Mouse (Mus musculus): ENCODE measurements around the gene Ggct. TPM values are rescaled to one million over a fixed set of nuclear protein-coding genes. Genes with fewer than 3 reads are reported as not detected.

The Ggct gene
- polyA plus RNA-seq, 1 experiment from 2014 or later: 4.8 TPM

- H3K36me3 ChIP-seq (ENCODE audit: insufficient read depth): no peaks in the 10 kb centered on the region
Observed at GRCm38 (mm10) chr6:54940126-54940525, 52.6 kb downstream of the Ggct start.

DNA sequence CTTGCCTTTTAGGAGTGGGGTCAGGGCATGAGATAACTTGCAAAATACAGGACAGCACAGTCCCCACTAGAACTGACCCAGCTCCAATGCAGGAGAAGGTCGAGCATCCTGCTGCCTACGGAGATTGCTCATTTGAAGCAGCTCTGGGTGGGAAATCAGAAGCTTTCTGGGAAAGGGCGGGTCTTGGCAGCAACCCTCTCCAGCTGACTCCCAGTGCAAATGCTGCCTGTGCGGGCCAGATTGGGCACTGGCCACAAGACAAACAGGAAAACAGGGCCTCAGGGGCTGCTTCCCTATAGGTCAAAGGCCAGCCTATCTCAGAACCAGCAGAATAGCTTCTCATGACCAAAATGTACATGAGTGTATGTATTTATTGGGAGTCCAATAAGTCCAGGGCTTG lies 53.1 kb downstream of the Ggct start:
- Histone ChIP-seq H3K27ac (ENCODE audit: low read depth) (no peak overlapping the region), H3K27me3 (ENCODE audit: insufficient read depth, low read length) (peaks cover 16% of the 10 kb centered on the region), H3K36me3 (ENCODE audit: insufficient read depth) (no peaks in the 10 kb centered on the region), H3K9me3 (ENCODE audit: low read depth, low read length) (no peaks in the 10 kb centered on the region), H3K4me1 (ENCODE audit: insufficient read depth) (no peaks in the 10 kb centered on the region), H3K4me2 (no peak overlapping the region), H3K9ac (no peak overlapping the region), H3K4me3 (ENCODE audit: low read depth, low read length) (no peak overlapping the region)
- WGBS: 60% methylated on average over 4 of the region's 4 CpGs
- ATAC-seq (ENCODE audit: insufficient read depth) (no peak), DNase-seq (peak; percentile 25)
- no peak for TF ChIP-seq CTCF (IDR thresholded peaks at IDR 0.05; ENCODE audit: low read depth)

More at GRCm38 (mm10) chr6:54940126-54940525, 52.6 kb downstream of the Ggct start:
- H3K4me3 ChIP-seq (ENCODE audit: low read depth, low read length): no peak overlapping the region
- H3K4me1 ChIP-seq (ENCODE audit: insufficient read depth): no peaks in the 10 kb centered on the region
- H3K27me3 ChIP-seq (ENCODE audit: insufficient read depth, low read length): peaks cover 16% of the 10 kb centered on the region
- TF ChIP-seq CTCF (IDR thresholded peaks at IDR 0.05; ENCODE audit: low read depth): no peak
- no peak for DNase-seq
- no peak overlapping the region for H3K4me2 ChIP-seq
- no peak overlapping the region for H3K27ac ChIP-seq (ENCODE audit: low read depth)
- WGBS: 68% methylated on average over 7 of the region's 7 CpGs
- H3K9me3 ChIP-seq (ENCODE audit: low read depth, low read length): no peaks in the 10 kb centered on the region
- no peak for ATAC-seq (ENCODE audit: insufficient read depth)
- H3K9ac ChIP-seq: no peak overlapping the region

- no peaks in the 10 kb centered on the region for H3K4me1 ChIP-seq (ENCODE audit: insufficient read depth)
- H3K27ac ChIP-seq (ENCODE audit: low read depth): no peak overlapping the region
- H3K4me2 ChIP-seq: no peak overlapping the region
- H3K27me3 ChIP-seq (ENCODE audit: insufficient read depth, low read length): no peaks in the 10 kb centered on the region
- WGBS: 60% methylated on average over 2 of the region's 2 CpGs
- H3K4me3 ChIP-seq (ENCODE audit: low read depth, low read length): no peak overlapping the region
- no peaks in the 10 kb centered on the region for H3K36me3 ChIP-seq (ENCODE audit: insufficient read depth)
- TF ChIP-seq CTCF (IDR thresholded peaks at IDR 0.05; ENCODE audit: low read depth): no peak
- DNase-seq (no peak), ATAC-seq (ENCODE audit: insufficient read depth) (no peak)
- H3K9me3 ChIP-seq (ENCODE audit: low read depth, low read length): no peaks in the 10 kb centered on the region
- no peak overlapping the region for H3K9ac ChIP-seq
Observed at GRCm38 (mm10) chr6:54936496-54936895, 56.3 kb downstream of the Ggct start.

DNA sequence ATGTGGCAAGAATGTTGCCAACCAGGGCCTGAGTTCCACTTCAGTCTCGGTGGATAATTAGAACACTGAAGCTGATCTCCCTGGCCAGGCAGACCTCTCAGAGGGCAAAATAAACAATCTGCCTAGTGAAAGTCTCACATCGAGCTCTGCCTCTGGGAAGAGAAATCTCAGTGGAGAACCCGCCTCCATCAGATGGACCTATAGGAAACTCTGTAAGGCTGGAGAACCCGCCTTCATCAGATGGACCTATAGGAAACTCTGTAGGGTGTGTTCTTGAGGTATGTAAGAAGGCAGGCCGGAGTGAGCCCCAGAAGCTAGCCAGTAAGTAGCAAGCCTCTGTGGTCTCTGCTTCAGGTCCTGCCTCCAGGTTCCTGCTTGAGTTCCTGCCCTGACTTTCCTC lies 57.8 kb downstream of the Ggct start:
- Histone ChIP-seq H3K9me3 (ENCODE audit: low read depth, low read length) (no peaks in the 10 kb centered on the region), H3K4me3 (ENCODE audit: low read depth, low read length) (no peak overlapping the region), H3K9ac (no peak overlapping the region), H3K27me3 (ENCODE audit: insufficient read depth, low read length) (no peaks in the 10 kb centered on the region), H3K27ac (ENCODE audit: low read depth) (no peak overlapping the region), H3K4me1 (ENCODE audit: insufficient read depth) (no peaks in the 10 kb centered on the region), H3K36me3 (ENCODE audit: insufficient read depth) (no peaks in the 10 kb centered on the region), H3K4me2 (no peak overlapping the region)
- no peak for ATAC-seq (ENCODE audit: insufficient read depth)
- 50% methylated on average over 5 of the region's 5 CpGs for WGBS
- DNase-seq: no peak
- TF ChIP-seq CTCF (IDR thresholded peaks at IDR 0.05; ENCODE audit: low read depth): no peak

- H3K27ac ChIP-seq (ENCODE audit: low read depth): no peak overlapping the region
- DNase-seq: no peak
- ATAC-seq (ENCODE audit: insufficient read depth): no peak
- 90% methylated on average over 8 of the region's 8 CpGs for WGBS
- H3K36me3 ChIP-seq (ENCODE audit: insufficient read depth): no peaks in the 10 kb centered on the region
- H3K4me3 ChIP-seq (ENCODE audit: low read depth, low read length): no peak overlapping the region
- H3K4me2 ChIP-seq: no peak overlapping the region
- no peak for TF ChIP-seq CTCF (IDR thresholded peaks at IDR 0.05; ENCODE audit: low read depth)
- no peaks in the 10 kb centered on the region for H3K9me3 ChIP-seq (ENCODE audit: low read depth, low read length)
- no peaks in the 10 kb centered on the region for H3K4me1 ChIP-seq (ENCODE audit: insufficient read depth)
- H3K27me3 ChIP-seq (ENCODE audit: insufficient read depth, low read length): no peaks in the 10 kb centered on the region
- no peak overlapping the region for H3K9ac ChIP-seq
Observed at GRCm38 (mm10) chr6:54934313-54934712, 58.4 kb downstream of the Ggct start.

DNA sequence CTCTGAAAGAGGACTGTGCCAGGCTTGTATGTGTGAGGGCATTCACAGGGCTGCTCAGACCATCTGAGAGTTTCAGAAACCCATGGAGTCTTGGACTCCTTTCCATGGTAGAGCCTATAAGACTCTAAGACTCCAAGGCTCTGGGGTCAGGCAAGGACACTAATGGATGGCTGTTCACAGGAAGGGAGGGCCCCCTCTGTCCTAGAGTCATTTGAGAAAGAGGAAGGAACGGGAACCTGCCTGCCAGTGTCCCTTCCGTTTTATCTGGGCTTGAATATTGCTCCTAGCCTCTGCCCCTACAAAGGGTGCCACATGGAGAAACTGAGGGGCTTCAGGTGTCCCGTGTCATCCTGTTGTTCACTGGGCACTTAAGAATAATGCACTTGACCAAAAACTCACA lies 58.9 kb downstream of the Ggct start:
- H3K9ac ChIP-seq: no peak overlapping the region
- no peak overlapping the region for H3K4me3 ChIP-seq (ENCODE audit: low read depth, low read length)
- no peak for TF ChIP-seq CTCF (IDR thresholded peaks at IDR 0.05; ENCODE audit: low read depth)
- no peaks in the 10 kb centered on the region for H3K27me3 ChIP-seq (ENCODE audit: insufficient read depth, low read length)
- no peak overlapping the region for H3K4me2 ChIP-seq
- no peak for DNase-seq
- ATAC-seq (ENCODE audit: insufficient read depth): no peak
- H3K9me3 ChIP-seq (ENCODE audit: low read depth, low read length): no peaks in the 10 kb centered on the region
- no peaks in the 10 kb centered on the region for H3K36me3 ChIP-seq (ENCODE audit: insufficient read depth)
- WGBS: 64% methylated on average over 3 of the region's 3 CpGs
- H3K4me1 ChIP-seq (ENCODE audit: insufficient read depth): no peaks in the 10 kb centered on the region
- H3K27ac ChIP-seq (ENCODE audit: low read depth): no peak overlapping the region

- no peak for TF ChIP-seq CTCF (IDR thresholded peaks at IDR 0.05; ENCODE audit: low read depth)
- no peak overlapping the region for H3K9ac ChIP-seq
- no peaks in the 10 kb centered on the region for H3K27me3 ChIP-seq (ENCODE audit: insufficient read depth, low read length)
- H3K4me2 ChIP-seq: no peak overlapping the region
- H3K4me3 ChIP-seq (ENCODE audit: low read depth, low read length): no peak overlapping the region
- H3K4me1 ChIP-seq (ENCODE audit: insufficient read depth): no peaks in the 10 kb centered on the region
- no peak for DNase-seq
- H3K27ac ChIP-seq (ENCODE audit: low read depth): no peak overlapping the region
- 64% methylated on average over 5 of the region's 5 CpGs for WGBS
- H3K9me3 ChIP-seq (ENCODE audit: low read depth, low read length): no peaks in the 10 kb centered on the region
- no peaks in the 10 kb centered on the region for H3K36me3 ChIP-seq (ENCODE audit: insufficient read depth)
- no peak for ATAC-seq (ENCODE audit: insufficient read depth)
Observed at GRCm38 (mm10) chr6:54933216-54933615, 59.5 kb downstream of the Ggct start.

Other genes starting within 250 kb of the Ggct start
- 3.2 and 3.9 TPM in 2 replicates for gene Znrf2, start 176.0 kb downstream of the Ggct start, polyA plus RNA-seq (2014; fragmentation: Nextera tagmentation; extraction: Ambion mirVana)
- gene Nod1, start 20.3 kb downstream of the Ggct start, polyA plus RNA-seq (2014; fragmentation: Nextera tagmentation; extraction: Ambion mirVana): 4.6 and 4.7 TPM in 2 replicates
- gene Gars, start 45.1 kb upstream of the Ggct start, polyA plus RNA-seq (2014; fragmentation: Nextera tagmentation; extraction: Ambion mirVana): 153 and 158 TPM in 2 replicates
- gene Crhr2, start 140.1 kb upstream of the Ggct start, polyA plus RNA-seq (2014; fragmentation: Nextera tagmentation; extraction: Ambion mirVana): 0.19 TPM in 1 of 2 replicates, not detected in the other
- 0.29 TPM in 1 of 2 replicates, not detected in the other for gene Inmt, start 182.1 kb upstream of the Ggct start, polyA plus RNA-seq (2014; fragmentation: Nextera tagmentation; extraction: Ambion mirVana)
- gene Mindy4, start 210.4 kb upstream of the Ggct start, polyA plus RNA-seq (2014; fragmentation: Nextera tagmentation; extraction: Ambion mirVana): 17.7 and 18.8 TPM in 2 replicates

All from lung, embryonic 14.5 days (tissue).